Mouse (Mus musculus): ENCODE results near the gene Ankub1.

DNA sequence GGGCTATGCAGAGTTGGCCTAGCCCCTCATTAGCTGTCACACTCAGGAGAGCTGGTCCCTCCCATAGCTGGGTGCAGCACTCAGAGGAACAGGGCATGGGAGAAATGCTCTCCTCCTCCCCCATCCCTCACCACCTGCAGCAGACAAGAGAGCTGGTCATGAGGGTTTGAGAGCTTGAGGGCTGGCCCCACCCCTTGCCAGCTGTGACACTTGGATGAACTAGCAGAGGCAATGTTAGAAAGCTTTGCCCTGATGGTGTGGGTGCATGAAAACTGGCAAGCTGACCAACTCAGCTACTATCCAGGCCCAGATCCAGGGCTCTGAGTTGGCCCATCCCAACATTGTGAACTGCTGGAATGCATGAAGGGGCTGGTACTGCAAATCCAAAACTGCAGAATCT is 14.8 kb downstream of the Ankub1 start:
- TF ChIP-seq POLR2A (IDR thresholded peaks at IDR 0.05; ENCODE audit: insufficient read depth, low read length) (no peak), EP300 (IDR thresholded peaks at IDR 0.05; ENCODE audit: insufficient read depth, low read depth, low read length) (no peak), CTCF (IDR thresholded peaks at IDR 0.05; ENCODE audit: low read depth, low read length) (no peak)
